Comparison of ENCODE assay signal across 12 mouse cellular contexts in genomic region chr8:69918506-69918905, GRCm38 (mm10). TPM values are rescaled to one million over a fixed set of nuclear protein-coding genes. Genes with fewer than 3 reads are reported as not detected.
DNase-seq lines count a peak whose midpoint lies in the region; ATAC-seq and TF ChIP-seq lines count a peak whose summit lies in the region.
"Had no signal": no experiment of that assay in that cellular context is flagged by ENCODE, and none has a peak within 500 bp of the region (broad histone marks: within the 10 kb centered on the region; RNA-seq: fewer than 3 reads in every experiment).

No protein-coding gene starts in this region.

- H3K9me3 ChIP-seq in hindbrain, embryonic 12.5 days (replicated peaks), result no peaks in the 10 kb centered on the region
- no peaks in the 10 kb centered on the region for H3K9me3 ChIP-seq in hindbrain, embryonic 10.5 days
- no peaks in the 10 kb centered on the region for H3K9me3 ChIP-seq in neural tube, embryonic 13.5 days
- no peaks in the 10 kb centered on the region for H3K9me3 ChIP-seq in forebrain, embryonic 16.5 days (ENCODE audit: control insufficient read depth, low read length)
- H3K9me3 ChIP-seq in midbrain, embryonic 16.5 days (replicated peaks; ENCODE audit: control insufficient read depth, low read length, poor library complexity, severe bottlenecking), result no peaks in the 10 kb centered on the region
- H3K9me3 ChIP-seq in lung, postnatal 0 days (ENCODE audit: low read length), result no peaks in the 10 kb centered on the region
- H3K9me3 ChIP-seq: limb, embryonic 13.5 days; neural tube, embryonic 12.5 days had no signal

- DNase-seq in hindbrain, embryonic 10.5 days (ENCODE audit: low spot score), result no peak
- no peak for DNase-seq in neural tube, embryonic 10.5 days (ENCODE audit: extremely low spot score, low spot score)
- no peak for DNase-seq in layer of hippocampus, adult 2 months (ENCODE audit: low spot score in 2 of 2)
- no peak for DNase-seq in lung, postnatal 0 days (ENCODE audit: low spot score)

- no peaks in the 10 kb centered on the region for H3K27me3 ChIP-seq in hindbrain, embryonic 12.5 days
- H3K27me3 ChIP-seq in hindbrain, embryonic 10.5 days (ENCODE audit: insufficient read depth, poor library complexity, severe bottlenecking), result no peaks in the 10 kb centered on the region
- no peaks in the 10 kb centered on the region for H3K27me3 ChIP-seq in neural tube, embryonic 13.5 days
- H3K27me3 ChIP-seq in forebrain, embryonic 16.5 days (replicated peaks; ENCODE audit: control insufficient read depth, insufficient read depth, low read length), result no peaks in the 10 kb centered on the region
- no peaks in the 10 kb centered on the region for H3K27me3 ChIP-seq in midbrain, embryonic 16.5 days (ENCODE audit: control insufficient read depth, insufficient read depth, low read depth, low read length)
- H3K27me3 ChIP-seq in lung, postnatal 0 days (replicated peaks; ENCODE audit: insufficient read depth, low read length), result no peaks in the 10 kb centered on the region
- H3K27me3 ChIP-seq: limb, embryonic 13.5 days; neural tube, embryonic 12.5 days had no signal

- H3K4me3 ChIP-seq in hindbrain, embryonic 12.5 days, result no peak overlapping the region
- no peak overlapping the region for H3K4me3 ChIP-seq in hindbrain, embryonic 10.5 days
- no peak overlapping the region for H3K4me3 ChIP-seq in neural tube, embryonic 13.5 days
- H3K4me3 ChIP-seq in forebrain, embryonic 16.5 days (replicated peaks; ENCODE audit: low read length), result no peak overlapping the region
- H3K4me3 ChIP-seq in midbrain, embryonic 16.5 days (ENCODE audit: low read depth, low read length), result no peak overlapping the region
- H3K4me3 ChIP-seq in layer of hippocampus, adult 2 months, result no peak overlapping the region
- no peak overlapping the region for H3K4me3 ChIP-seq in lung, postnatal 0 days (ENCODE audit: low read depth, low read length)
- H3K4me3 ChIP-seq: limb, embryonic 13.5 days; neural tube, embryonic 12.5 days had no signal

- H3K4me1 ChIP-seq in hindbrain, embryonic 12.5 days, result peaks cover 18% of the 10 kb centered on the region
- H3K4me1 ChIP-seq in hindbrain, embryonic 10.5 days (replicated peaks), result peaks cover 32% of the 10 kb centered on the region
- peaks cover 22% of the 10 kb centered on the region for H3K4me1 ChIP-seq in neural tube, embryonic 13.5 days (replicated peaks)
- H3K4me1 ChIP-seq in forebrain, embryonic 16.5 days (replicated peaks; ENCODE audit: control insufficient read depth, insufficient read depth, low read length), result peaks cover 10% of the 10 kb centered on the region
- H3K4me1 ChIP-seq in midbrain, embryonic 16.5 days (ENCODE audit: control insufficient read depth, insufficient read depth, low read length), result peaks cover 19% of the 10 kb centered on the region
- H3K4me1 ChIP-seq in lung, postnatal 0 days (ENCODE audit: insufficient read depth, low read depth, low read length), result 0 out of 2 replicates have a peak, but pooled peaks cover 4% of the 10 kb centered on the region

- no peak overlapping the region for H3K27ac ChIP-seq in hindbrain, embryonic 12.5 days
- no peak overlapping the region for H3K27ac ChIP-seq in hindbrain, embryonic 10.5 days
- no peak overlapping the region for H3K27ac ChIP-seq in neural tube, embryonic 13.5 days (replicated peaks)
- H3K27ac ChIP-seq in forebrain, embryonic 16.5 days (ENCODE audit: low read length), result no peak overlapping the region
- no peak overlapping the region for H3K27ac ChIP-seq in midbrain, embryonic 16.5 days (ENCODE audit: low read length)
- no peak overlapping the region for H3K27ac ChIP-seq in layer of hippocampus, adult 2 months
- H3K27ac ChIP-seq in lung, postnatal 0 days (ENCODE audit: low read length), result no peak overlapping the region
- H3K27ac ChIP-seq: limb, embryonic 13.5 days; neural tube, embryonic 12.5 days had no signal

- no peak overlapping the region for H3K9ac ChIP-seq in hindbrain, embryonic 12.5 days
- H3K9ac ChIP-seq in neural tube, embryonic 13.5 days, result no peak overlapping the region
- H3K9ac ChIP-seq in forebrain, embryonic 16.5 days (replicated peaks; ENCODE audit: low read depth, low read length), result no peak overlapping the region
- no peak overlapping the region for H3K9ac ChIP-seq in midbrain, embryonic 16.5 days (ENCODE audit: low read depth, low read length)
- H3K9ac ChIP-seq in lung, postnatal 0 days (replicated peaks; ENCODE audit: low read depth), result no peak overlapping the region
- H3K9ac ChIP-seq: limb, embryonic 13.5 days; liver, embryonic 14.5 days; neural tube, embryonic 12.5 days had no signal

- no peak for TF ChIP-seq CTCF in layer of hippocampus, adult 2 months (conservative IDR thresholded peaks at IDR 0.05)
- no peak for TF ChIP-seq CTCF in lung, postnatal 0 days (IDR thresholded peaks at IDR 0.05)

- ATAC-seq in hindbrain, embryonic 12.5 days (ENCODE audit: low FRiP score), result peak; percentile 11; the same call in 1 of the 2 replicates
- 0 out of 2 replicates have a peak, but pooled peaks have one; percentile 2 for ATAC-seq in neural tube, embryonic 13.5 days (ENCODE audit: low read depth)
- ATAC-seq in forebrain, embryonic 16.5 days, result peak; percentile 27
- ATAC-seq in midbrain, embryonic 16.5 days, result peak; percentile 10; the same call in 1 of the 2 replicates
- ATAC-seq in lung, postnatal 0 days, result no peak

- no peak for TF ChIP-seq EP300 in lung, postnatal 0 days (IDR thresholded peaks at IDR 0.05)

- no peak overlapping the region for H3K4me2 ChIP-seq in hindbrain, embryonic 12.5 days (replicated peaks)
- H3K4me2 ChIP-seq in neural tube, embryonic 13.5 days, result no peak overlapping the region
- H3K4me2 ChIP-seq in forebrain, embryonic 16.5 days (ENCODE audit: low read length), result no peak overlapping the region
- H3K4me2 ChIP-seq in midbrain, embryonic 16.5 days (ENCODE audit: low read length), result no peak overlapping the region
- H3K4me2 ChIP-seq in lung, postnatal 0 days (replicated peaks; ENCODE audit: low read depth, low read length), result no peak overlapping the region
- H3K4me2 ChIP-seq: heart, embryonic 11.5 days; limb, embryonic 13.5 days; neural tube, embryonic 12.5 days had no signal

- H3K36me3 ChIP-seq in hindbrain, embryonic 12.5 days, result peaks cover 43% of the 10 kb centered on the region
- peaks cover 62% of the 10 kb centered on the region for H3K36me3 ChIP-seq in hindbrain, embryonic 10.5 days
- peaks cover 43% of the 10 kb centered on the region for H3K36me3 ChIP-seq in neural tube, embryonic 13.5 days
- peaks cover 10% of the 10 kb centered on the region; the same call in 1 of the 2 replicates for H3K36me3 ChIP-seq in forebrain, embryonic 16.5 days (ENCODE audit: control insufficient read depth, insufficient read depth)
- no peaks in the 10 kb centered on the region for H3K36me3 ChIP-seq in midbrain, embryonic 16.5 days (ENCODE audit: control insufficient read depth, insufficient read depth, low read length)
- H3K36me3 ChIP-seq in lung, postnatal 0 days (ENCODE audit: insufficient read depth, low read length), result peaks cover 24% of the 10 kb centered on the region; the same call in 1 of the 2 replicates

RNA-seq across cellular contexts. Expression of gene Yjefn3, which starts 16.0 kb away (rescaled TPM):
- 10.1 and 12.4 TPM in 2 replicates for polyA plus RNA-seq in hindbrain, embryonic 12.5 days (2016; fragmentation: Nextera tagmentation; extraction: Ambion mirVana)
- 4.9 and 7.3 TPM in 2 replicates for polyA plus RNA-seq in hindbrain, embryonic 10.5 days (2016; fragmentation: Nextera tagmentation; extraction: Ambion mirVana)
- polyA plus RNA-seq in neural tube, embryonic 13.5 days (2015; fragmentation: Nextera tagmentation; extraction: Ambion mirVana), result 10.0 and 12.1 TPM in 2 replicates
- 6.7 and 10.1 TPM in 2 replicates for polyA plus RNA-seq in forebrain, embryonic 16.5 days (2015; fragmentation: Nextera tagmentation; extraction: Ambion mirVana)
- 12.0 and 12.3 TPM in 2 replicates for polyA plus RNA-seq in midbrain, embryonic 16.5 days (2015; fragmentation: Nextera tagmentation; extraction: Ambion mirVana)
- total RNA-seq in layer of hippocampus, adult 2 months (2021), result 10 to 100 TPM; 29.3 to 32.5 TPM
- polyA plus RNA-seq in lung, postnatal 0 days (2015; fragmentation: Nextera tagmentation; extraction: Ambion mirVana), result 2.1 and 3.4 TPM in 2 replicates

RNA-seq across cellular contexts. Expression of gene Ndufa13, which starts 16.1 kb away (rescaled TPM):
- polyA plus RNA-seq in hindbrain, embryonic 12.5 days (2016; fragmentation: Nextera tagmentation; extraction: Ambion mirVana), result 160 and 167 TPM in 2 replicates
- 166 and 177 TPM in 2 replicates for polyA plus RNA-seq in hindbrain, embryonic 10.5 days (2016; fragmentation: Nextera tagmentation; extraction: Ambion mirVana)
- 169 and 186 TPM in 2 replicates for polyA plus RNA-seq in neural tube, embryonic 13.5 days (2015; fragmentation: Nextera tagmentation; extraction: Ambion mirVana)
- 144 and 145 TPM in 2 replicates for polyA plus RNA-seq in forebrain, embryonic 16.5 days (2015; fragmentation: Nextera tagmentation; extraction: Ambion mirVana)
- 172 TPM in 2 replicates for polyA plus RNA-seq in midbrain, embryonic 16.5 days (2015; fragmentation: Nextera tagmentation; extraction: Ambion mirVana)
- total RNA-seq in layer of hippocampus, adult 2 months (2021), result 100 to 1,000 TPM; 154 to 157 TPM
- 165 and 177 TPM in 2 replicates for polyA plus RNA-seq in lung, postnatal 0 days (2015; fragmentation: Nextera tagmentation; extraction: Ambion mirVana)

RNA-seq across cellular contexts. Expression of gene Tssk6, which starts 16.5 kb away (rescaled TPM):
- 4.1 and 4.7 TPM in 2 replicates for polyA plus RNA-seq in hindbrain, embryonic 12.5 days (2016; fragmentation: Nextera tagmentation; extraction: Ambion mirVana)
- polyA plus RNA-seq in hindbrain, embryonic 10.5 days (2016; fragmentation: Nextera tagmentation; extraction: Ambion mirVana), result 4.7 and 4.8 TPM in 2 replicates
- 3.4 TPM in 2 replicates for polyA plus RNA-seq in neural tube, embryonic 13.5 days (2015; fragmentation: Nextera tagmentation; extraction: Ambion mirVana)
- polyA plus RNA-seq in forebrain, embryonic 16.5 days (2015; fragmentation: Nextera tagmentation; extraction: Ambion mirVana), result 2.7 and 2.8 TPM in 2 replicates
- polyA plus RNA-seq in midbrain, embryonic 16.5 days (2015; fragmentation: Nextera tagmentation; extraction: Ambion mirVana), result 3.0 and 3.5 TPM in 2 replicates
- total RNA-seq in layer of hippocampus, adult 2 months (2021), result under 1 TPM in 1 of 2 experiments, not detected in 1; 0.64 TPM
- polyA plus RNA-seq in lung, postnatal 0 days (2015; fragmentation: Nextera tagmentation; extraction: Ambion mirVana), result 1.9 and 2.3 TPM in 2 replicates

RNA-seq across cellular contexts. Expression of gene Cilp2, which starts 31.0 kb away (rescaled TPM):
- 1.2 and 1.5 TPM in 2 replicates for polyA plus RNA-seq in hindbrain, embryonic 12.5 days (2016; fragmentation: Nextera tagmentation; extraction: Ambion mirVana)
- polyA plus RNA-seq in hindbrain, embryonic 10.5 days (2016; fragmentation: Nextera tagmentation; extraction: Ambion mirVana), result 0.44 and 0.47 TPM in 2 replicates
- 3.1 and 3.9 TPM in 2 replicates for polyA plus RNA-seq in neural tube, embryonic 13.5 days (2015; fragmentation: Nextera tagmentation; extraction: Ambion mirVana)
- polyA plus RNA-seq in forebrain, embryonic 16.5 days (2015; fragmentation: Nextera tagmentation; extraction: Ambion mirVana), result 4.9 and 5.0 TPM in 2 replicates
- 6.3 and 6.6 TPM in 2 replicates for polyA plus RNA-seq in midbrain, embryonic 16.5 days (2015; fragmentation: Nextera tagmentation; extraction: Ambion mirVana)
- total RNA-seq in layer of hippocampus, adult 2 months (2021), result under 1 TPM; 0.69 to 0.72 TPM
- 0.17 and 0.36 TPM in 2 replicates for polyA plus RNA-seq in lung, postnatal 0 days (2015; fragmentation: Nextera tagmentation; extraction: Ambion mirVana)
